Mouse (Mus musculus): Measurements from ENCODE around the gene Psmd3. TPM values are rescaled to one million over a fixed set of nuclear protein-coding genes. Genes with fewer than 3 reads are reported as not detected.
A peak's percentile ranks its signal among the peaks of the same experiment; 100 is the strongest.
"Not testable (repeated sequence)": the region's sequence is repeated elsewhere in the genome, so short reads cannot be mapped to it uniquely, and the experiment has no call there.

The Psmd3 gene
- polyA plus RNA-seq (2014; fragmentation: Nextera tagmentation; extraction: Ambion mirVana) = 141 and 153 TPM in 2 replicates

GRCm38 (mm10) chr11:98681786-98682745, at the start of gene Psmd3:
Gene Psmd3, plus strand, starts transcription at chr11:98682554.
- DNase-seq (ENCODE audit: low spot score) (peak; percentile 97), ATAC-seq (replicated peaks; ENCODE audit: insufficient number of reproducible peaks, low FRiP score, low TSS enrichment, low read depth) (peak; percentile 95)
- WGBS = 5% methylated on average over 45 of the region's 45 CpGs
- no peaks in the 10 kb centered on the region for H3K27me3 ChIP-seq (ENCODE audit: control insufficient read depth, insufficient read depth, low read length)
- peak within 1 kb of the TSS; percentile 77 for H3K4me2 ChIP-seq (ENCODE audit: low read depth, low read length)
- H3K27ac ChIP-seq (replicated peaks; ENCODE audit: low read depth, low read length) = 0 out of 2 replicates have a peak within 1 kb of the TSS, but pooled peaks have one; percentile 28
- H3K9ac ChIP-seq (replicated peaks; ENCODE audit: low read length) = peak within 1 kb of the TSS; percentile 96
- no peaks in the 10 kb centered on the region for H3K9me3 ChIP-seq (replicated peaks; ENCODE audit: control insufficient read depth, low read length)
- peak within 1 kb of the TSS; percentile 100 for H3K4me3 ChIP-seq (ENCODE audit: low read depth, low read length)
- no peaks in the 10 kb centered on the region; the same call in 1 of the 2 replicates for H3K36me3 ChIP-seq (replicated peaks; ENCODE audit: control insufficient read depth, insufficient read depth, low read depth, low read length)
- no peaks in the 10 kb centered on the region for H3K4me1 ChIP-seq (ENCODE audit: control insufficient read depth, insufficient read depth, low read length)

- not testable (repeated sequence) for H3K9me3 ChIP-seq (replicated peaks; ENCODE audit: control insufficient read depth, low read length); ATAC-seq (replicated peaks; ENCODE audit: insufficient number of reproducible peaks, low FRiP score, low TSS enrichment, low read depth); H3K36me3 ChIP-seq (replicated peaks; ENCODE audit: control insufficient read depth, insufficient read depth, low read depth, low read length); H3K4me2 ChIP-seq (ENCODE audit: low read depth, low read length); H3K4me3 ChIP-seq (ENCODE audit: low read depth, low read length); H3K4me1 ChIP-seq (ENCODE audit: control insufficient read depth, insufficient read depth, low read length); H3K27ac ChIP-seq (replicated peaks; ENCODE audit: low read depth, low read length); H3K9ac ChIP-seq (replicated peaks; ENCODE audit: low read length); H3K27me3 ChIP-seq (ENCODE audit: control insufficient read depth, insufficient read depth, low read length)
- DNase-seq (ENCODE audit: low spot score) = peak; percentile 23
- 36% methylated on average over 10 of the region's 10 CpGs for WGBS
These were observed 46.9 kb upstream of the Psmd3 start for GRCm38 (mm10) chr11:98635312-98635970.

DNA sequence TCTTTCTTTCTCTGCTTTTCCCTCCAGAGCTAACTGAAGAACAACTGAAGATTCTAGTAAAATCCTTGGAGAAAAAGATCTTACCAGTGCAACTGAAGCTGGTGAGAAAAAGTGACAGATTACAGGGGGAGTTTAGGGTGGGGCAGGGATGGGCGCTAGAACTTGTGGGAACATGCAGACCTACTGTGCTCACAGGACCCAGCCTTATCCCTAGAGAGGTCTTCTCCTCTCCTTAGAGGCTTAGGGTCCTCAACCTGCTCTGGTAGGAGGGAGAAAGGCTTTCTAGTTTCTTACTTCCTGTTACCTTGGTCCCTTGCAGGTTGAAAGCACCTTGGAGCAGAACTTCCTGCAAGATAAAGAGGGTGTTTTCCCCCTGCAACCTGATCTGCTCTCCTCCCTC, 44.9 kb upstream of the Psmd3 start:
- ATAC-seq (replicated peaks; ENCODE audit: insufficient number of reproducible peaks, low FRiP score, low TSS enrichment, low read depth) (no peak), DNase-seq (ENCODE audit: low spot score) (no peak)
- no peaks in the 10 kb centered on the region for H3K4me1 ChIP-seq (ENCODE audit: control insufficient read depth, insufficient read depth, low read length)
- no peak overlapping the region for H3K4me2 ChIP-seq (ENCODE audit: low read depth, low read length)
- no peaks in the 10 kb centered on the region for H3K9me3 ChIP-seq (replicated peaks; ENCODE audit: control insufficient read depth, low read length)
- H3K9ac ChIP-seq (replicated peaks; ENCODE audit: low read length) = no peak overlapping the region
- H3K27me3 ChIP-seq (ENCODE audit: control insufficient read depth, insufficient read depth, low read length) = no peaks in the 10 kb centered on the region
- no peaks in the 10 kb centered on the region for H3K36me3 ChIP-seq (replicated peaks; ENCODE audit: control insufficient read depth, insufficient read depth, low read depth, low read length)
- 65% methylated on average over 1 of the region's 1 CpGs for WGBS
- H3K4me3 ChIP-seq (ENCODE audit: low read depth, low read length) = no peak overlapping the region
- H3K27ac ChIP-seq (replicated peaks; ENCODE audit: low read depth, low read length) = no peak overlapping the region

GRCm38 (mm10) chr11:98640091-98640490, 42.3 kb upstream of the Psmd3 start:
- ATAC-seq (replicated peaks; ENCODE audit: insufficient number of reproducible peaks, low FRiP score, low TSS enrichment, low read depth) = no peak
- H3K4me2 ChIP-seq (ENCODE audit: low read depth, low read length) = no peak overlapping the region
- WGBS = 64% methylated on average over 5 of the region's 5 CpGs
- no peaks in the 10 kb centered on the region for H3K27me3 ChIP-seq (ENCODE audit: control insufficient read depth, insufficient read depth, low read length)
- no peaks in the 10 kb centered on the region for H3K9me3 ChIP-seq (replicated peaks; ENCODE audit: control insufficient read depth, low read length)
- no peaks in the 10 kb centered on the region for H3K36me3 ChIP-seq (replicated peaks; ENCODE audit: control insufficient read depth, insufficient read depth, low read depth, low read length)
- no peaks in the 10 kb centered on the region for H3K4me1 ChIP-seq (ENCODE audit: control insufficient read depth, insufficient read depth, low read length)
- DNase-seq (ENCODE audit: low spot score) = no peak
- no peak overlapping the region for H3K9ac ChIP-seq (replicated peaks; ENCODE audit: low read length)
- no peak overlapping the region for H3K4me3 ChIP-seq (ENCODE audit: low read depth, low read length)
- no peak overlapping the region for H3K27ac ChIP-seq (replicated peaks; ENCODE audit: low read depth, low read length)

GRCm38 (mm10) chr11:98644757-98645156, 37.6 kb upstream of the Psmd3 start:
- Histone ChIP-seq H3K36me3 (replicated peaks; ENCODE audit: control insufficient read depth, insufficient read depth, low read depth, low read length) (no peaks in the 10 kb centered on the region), H3K4me2 (ENCODE audit: low read depth, low read length) (no peak overlapping the region), H3K27me3 (ENCODE audit: control insufficient read depth, insufficient read depth, low read length) (no peaks in the 10 kb centered on the region), H3K4me1 (ENCODE audit: control insufficient read depth, insufficient read depth, low read length) (no peaks in the 10 kb centered on the region), H3K9ac (replicated peaks; ENCODE audit: low read length) (no peak overlapping the region), H3K9me3 (replicated peaks; ENCODE audit: control insufficient read depth, low read length) (no peaks in the 10 kb centered on the region), H3K27ac (replicated peaks; ENCODE audit: low read depth, low read length) (no peak overlapping the region), H3K4me3 (ENCODE audit: low read depth, low read length) (no peak overlapping the region)
- no peak for DNase-seq (ENCODE audit: low spot score)
- no peak for ATAC-seq (replicated peaks; ENCODE audit: insufficient number of reproducible peaks, low FRiP score, low TSS enrichment, low read depth)
- 84% methylated on average over 3 of the region's 3 CpGs for WGBS

DNA sequence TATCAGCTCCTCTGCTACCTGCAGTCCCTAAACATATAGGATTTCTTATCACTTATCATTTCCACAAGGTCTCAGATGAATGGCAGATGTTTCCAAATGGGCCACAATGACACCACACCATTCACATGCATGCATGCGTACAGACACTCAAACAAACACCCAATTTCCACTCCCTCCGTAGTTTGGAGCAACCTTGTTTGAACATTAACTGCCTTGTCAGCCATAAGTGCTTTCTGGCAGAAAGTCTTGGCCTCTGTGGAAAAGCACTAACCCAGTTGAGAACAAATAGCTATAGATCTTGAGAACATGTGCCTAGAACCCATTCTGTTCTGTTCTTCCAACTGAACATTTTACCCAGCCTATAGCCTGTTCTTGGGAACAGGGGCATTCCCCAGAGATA, 36.4 kb upstream of the Psmd3 start:
- Histone ChIP-seq H3K4me2 (ENCODE audit: low read depth, low read length) (no peak overlapping the region), H3K4me3 (ENCODE audit: low read depth, low read length) (no peak overlapping the region), H3K4me1 (ENCODE audit: control insufficient read depth, insufficient read depth, low read length) (no peaks in the 10 kb centered on the region), H3K9me3 (replicated peaks; ENCODE audit: control insufficient read depth, low read length) (no peaks in the 10 kb centered on the region), H3K27me3 (ENCODE audit: control insufficient read depth, insufficient read depth, low read length) (no peaks in the 10 kb centered on the region), H3K27ac (replicated peaks; ENCODE audit: low read depth, low read length) (no peak overlapping the region), H3K36me3 (replicated peaks; ENCODE audit: control insufficient read depth, insufficient read depth, low read depth, low read length) (no peaks in the 10 kb centered on the region), H3K9ac (replicated peaks; ENCODE audit: low read length) (no peak overlapping the region)
- ATAC-seq (replicated peaks; ENCODE audit: insufficient number of reproducible peaks, low FRiP score, low TSS enrichment, low read depth) (no peak), DNase-seq (ENCODE audit: low spot score) (no peak)
- 75% methylated on average over 2 of the region's 2 CpGs for WGBS

- no peaks in the 10 kb centered on the region for H3K4me1 ChIP-seq (ENCODE audit: control insufficient read depth, insufficient read depth, low read length)
- H3K36me3 ChIP-seq (replicated peaks; ENCODE audit: control insufficient read depth, insufficient read depth, low read depth, low read length) = no peaks in the 10 kb centered on the region
- no peak within 1 kb of the TSS for H3K27ac ChIP-seq (replicated peaks; ENCODE audit: low read depth, low read length)
- DNase-seq (ENCODE audit: low spot score) (no peak), ATAC-seq (replicated peaks; ENCODE audit: insufficient number of reproducible peaks, low FRiP score, low TSS enrichment, low read depth) (no peak)
- H3K27me3 ChIP-seq (ENCODE audit: control insufficient read depth, insufficient read depth, low read length) = no peaks in the 10 kb centered on the region
- no peak within 1 kb of the TSS for H3K4me2 ChIP-seq (ENCODE audit: low read depth, low read length)
- 64% methylated on average over 2 of the region's 2 CpGs for WGBS
- H3K9me3 ChIP-seq (replicated peaks; ENCODE audit: control insufficient read depth, low read length) = no peaks in the 10 kb centered on the region
- H3K9ac ChIP-seq (replicated peaks; ENCODE audit: low read length) = no peak within 1 kb of the TSS
- no peak within 1 kb of the TSS for H3K4me3 ChIP-seq (ENCODE audit: low read depth, low read length)
These were observed 35.9 kb upstream of the Psmd3 start, which contains the start of gene Gsdma2 for GRCm38 (mm10) chr11:98646459-98646858. Gene Gsdma2, plus strand, starts transcription at chr11:98646759.

- WGBS = 13% methylated on average over 7 of the region's 7 CpGs
- H3K27ac ChIP-seq (replicated peaks; ENCODE audit: low read depth, low read length); H3K4me2 ChIP-seq (ENCODE audit: low read depth, low read length); H3K9me3 ChIP-seq (replicated peaks; ENCODE audit: control insufficient read depth, low read length); H3K4me1 ChIP-seq (ENCODE audit: control insufficient read depth, insufficient read depth, low read length); H3K27me3 ChIP-seq (ENCODE audit: control insufficient read depth, insufficient read depth, low read length); H3K9ac ChIP-seq (replicated peaks; ENCODE audit: low read length); H3K4me3 ChIP-seq (ENCODE audit: low read depth, low read length); H3K36me3 ChIP-seq (replicated peaks; ENCODE audit: control insufficient read depth, insufficient read depth, low read depth, low read length): not testable (repeated sequence)
- ATAC-seq (replicated peaks; ENCODE audit: insufficient number of reproducible peaks, low FRiP score, low TSS enrichment, low read depth) (0 out of 2 replicates have a peak, but pooled peaks have one; percentile 6), DNase-seq (ENCODE audit: low spot score) (peak; percentile 69)
These were observed 27.3 kb upstream of the Psmd3 start for GRCm38 (mm10) chr11:98655076-98655475.
